Mouse (Mus musculus) urinary bladder, postnatal 4 days (tissue): Measurements from ENCODE around the gene Plppr3.

Source experiments
- DNase-seq, 2 experiments: peaks; one replicate each; pipeline ENCODE4 v3.0.0; 2021 to 2022; ENCODE audit warnings: low spot score in 2 of 2

Gene Plppr3

DNA sequence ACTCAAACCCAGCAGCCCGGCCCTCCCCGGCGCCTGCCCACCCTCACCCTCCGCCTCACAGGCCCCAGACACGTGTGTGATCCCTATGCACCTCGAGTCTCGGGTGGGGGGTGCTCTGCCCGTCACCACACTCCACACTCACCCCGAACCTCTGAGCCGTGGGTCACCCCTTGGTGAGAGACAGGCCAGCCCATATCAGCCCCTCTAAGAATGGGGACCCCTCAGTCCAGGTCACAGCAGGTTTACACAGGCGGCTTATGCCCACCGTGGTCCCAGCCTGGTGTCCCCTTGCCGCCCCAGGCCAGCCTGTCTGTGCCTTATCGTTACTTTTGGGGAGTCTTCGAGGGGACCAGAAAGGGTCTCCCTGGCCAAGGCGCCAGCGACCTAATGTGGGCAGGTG, 54.8 kb downstream of the Plppr3 start:
- no peak for DNase-seq

- DNase-seq: no peak
These were observed 56.2 kb downstream of the Plppr3 start for GRCm38 (mm10) chr10:79818225-79818624.

GRCm38 (mm10) chr10:79817111-79817510, 57.3 kb downstream of the Plppr3 start:
- no peak for DNase-seq

- no peak for DNase-seq
These were observed 58.6 kb downstream of the Plppr3 start for GRCm38 (mm10) chr10:79815671-79816494.

GRCm38 (mm10) chr10:79814271-79814842, 60.1 kb downstream of the Plppr3 start:
- no peak for DNase-seq

DNA sequence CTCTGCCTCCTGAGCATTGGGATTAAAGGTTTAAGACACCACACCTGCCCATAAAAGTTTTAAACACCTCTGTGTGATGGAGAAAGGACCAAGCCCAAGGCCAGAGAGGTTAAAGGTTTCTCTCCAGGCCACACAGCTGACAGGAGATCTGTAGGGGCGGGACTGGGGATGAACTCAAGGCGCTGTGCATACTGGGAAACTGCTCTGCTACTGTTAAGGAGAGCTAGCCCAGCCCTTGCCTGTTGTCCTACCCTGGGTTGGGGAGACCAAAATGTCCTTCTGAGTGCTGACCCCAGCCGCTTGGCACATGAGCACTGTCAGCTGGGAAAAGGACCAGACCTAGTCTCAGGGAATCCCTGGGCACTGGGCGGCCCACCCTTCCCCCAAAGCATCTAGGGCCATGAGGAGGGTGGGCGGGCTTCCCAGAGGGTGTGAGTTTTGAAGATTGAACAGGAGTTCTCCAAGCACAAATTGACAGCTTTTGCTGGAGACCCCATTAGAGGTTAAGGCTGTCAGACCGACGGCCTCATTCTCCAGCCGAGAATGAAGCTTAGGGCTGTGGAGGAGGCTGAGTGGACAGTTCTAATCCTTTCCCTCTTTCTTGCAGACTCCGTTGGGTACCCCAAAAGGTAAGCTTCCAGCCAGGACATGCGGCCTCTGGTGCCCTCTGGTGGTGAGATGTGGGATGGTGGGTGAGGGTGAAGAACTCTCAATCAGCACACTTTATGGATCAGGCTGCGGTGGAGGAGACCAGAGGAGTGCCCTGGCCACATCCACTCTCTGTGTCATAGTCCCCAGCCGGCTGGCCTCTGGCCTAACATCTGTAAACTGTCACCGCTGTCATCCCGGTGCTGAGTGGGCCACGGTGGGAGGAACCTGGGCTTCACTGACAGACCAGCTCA, 62.4 kb downstream of the Plppr3 start:
- peak; percentile 74 to 90 for DNase-seq
